Mouse (Mus musculus) liver, embryonic 11.5 days (tissue): ENCODE results near the gene Rasa3. TPM values are rescaled to one million over a fixed set of nuclear protein-coding genes. Genes with fewer than 3 reads are reported as not detected.
A peak's percentile ranks its signal among the peaks of the same experiment; 100 is the strongest.

Experiments used
- ATAC-seq: fragments of 200-750 bp; cut with Nextera tagmentation; replicated peaks from 2 replicates; pipeline ENCODE4 v1.8.0; 2017; ENCODE audit warnings: moderate number of reproducible peaks, mild to moderate bottlenecking, moderate TSS enrichment, moderate library complexity; ENCODE audit not compliant: low FRiP score
- DNase-seq: peaks from one replicate; pipeline ENCODE4 v3.0.0-alpha.2; 2017; ENCODE audit warnings: low spot score
- H3K27ac ChIP-seq: fragments of 300-500 bp; sonication (generic); 2 replicates; pipeline ENCODE4 v1.5.1; 2014; ENCODE audit warnings: mild to moderate bottlenecking, low read depth, low read length, control low read depth
- H3K27me3 ChIP-seq: fragments of 300-500 bp; sonication (generic); replicated peaks from 2 replicates; pipeline ENCODE4 v1.6.1; 2014; ENCODE audit warnings: low read length, mixed read lengths; ENCODE audit not compliant: control insufficient read depth, insufficient read depth
- H3K36me3 ChIP-seq: fragments of 300-500 bp; sonication (generic); 2 replicates; pipeline ENCODE4 v1.6.1; 2014; ENCODE audit warnings: mild to moderate bottlenecking, low read length, moderate library complexity, mixed read lengths; ENCODE audit not compliant: control insufficient read depth, insufficient read depth
- H3K4me1 ChIP-seq: fragments of 300-500 bp; sonication (generic); replicated peaks from 2 replicates; pipeline ENCODE4 v1.6.1; 2014; ENCODE audit warnings: low read length, mixed read lengths; ENCODE audit not compliant: control insufficient read depth, insufficient read depth
- H3K4me2 ChIP-seq: fragments of 300-500 bp; sonication (generic); 2 replicates; pipeline ENCODE4 v1.6.1; 2014; ENCODE audit warnings: mild to moderate bottlenecking, control low read depth, moderate library complexity
- H3K4me3 ChIP-seq: fragments of 300-500 bp; sonication (generic); 2 replicates; pipeline ENCODE4 v1.5.1; 2014; ENCODE audit warnings: low read depth, low read length, control low read depth
- H3K9ac ChIP-seq: fragments of 300-500 bp; sonication (generic); 2 replicates; pipeline ENCODE4 v1.6.1; 2014; ENCODE audit warnings: low read depth, low read length, control low read depth
- H3K9me3 ChIP-seq: fragments of 300-500 bp; sonication (generic); 2 replicates; pipeline ENCODE4 v1.6.1; 2016; ENCODE audit warnings: low read length, inconsistent platforms, mixed read lengths; ENCODE audit not compliant: control insufficient read depth
- WGBS: fragments of 180-500 bp; shearing (Covaris S2); extraction: QIAGEN DNeasy Blood & Tissue Kit; methylation state at CpG from one replicate; pipeline ENCODE4 v1.1.7; 2014; 5-methylcytosine and 5-hydroxymethylcytosine counted together
- polyA plus RNA-seq: library from polyadenylated mRNA; unstranded; fragments of >200 nt; fragmentation: Nextera tagmentation; extraction: Ambion mirVana; gene quantifications from 2 replicates; pipeline ENCODE4 v1.2.1, GENCODE M21; 2014

Rasa3 gene
- polyA plus RNA-seq, 1 experiment from 2014 or later: 37.2 TPM

- Histone ChIP-seq H3K36me3 (peaks cover 8% of the 10 kb centered on the region), H3K4me1 (no peaks in the 10 kb centered on the region), H3K9me3 (no peaks in the 10 kb centered on the region), H3K4me3 (no peak overlapping the region), H3K9ac (no peak overlapping the region), H3K27me3 (no peaks in the 10 kb centered on the region), H3K4me2 (no peak overlapping the region), H3K27ac (no peak overlapping the region)
- 92% methylated on average over 12 of the region's 12 CpGs for WGBS
- ATAC-seq (no peak), DNase-seq (no peak)
These were observed 65.7 kb downstream of the Rasa3 start for GRCm38 (mm10) chr8:13611702-13612101.

- Histone ChIP-seq H3K4me3 (no peak overlapping the region), H3K27ac (no peak overlapping the region), H3K4me2 (no peak overlapping the region), H3K4me1 (peaks cover 10% of the 10 kb centered on the region), H3K36me3 (peaks cover 8% of the 10 kb centered on the region), H3K9ac (no peak overlapping the region), H3K27me3 (no peaks in the 10 kb centered on the region), H3K9me3 (no peaks in the 10 kb centered on the region)
- DNase-seq: no peak
- no peak for ATAC-seq
- WGBS: 57% methylated on average over 5 of the region's 5 CpGs
These were observed 67.4 kb downstream of the Rasa3 start for GRCm38 (mm10) chr8:13609971-13610370.

- H3K9ac ChIP-seq: no peak overlapping the region
These were observed 68.5 kb downstream of the Rasa3 start for GRCm38 (mm10) chr8:13608946-13609345.

GRCm38 (mm10) chr8:13605920-13606480 lies 71.4 kb downstream of the Rasa3 start:
- Histone ChIP-seq H3K4me2 (no peak overlapping the region), H3K4me3 (no peak overlapping the region), H3K9me3 (no peaks in the 10 kb centered on the region), H3K27ac (0 out of 2 replicates have a peak overlapping the region, but pooled peaks have one; percentile 38), H3K27me3 (no peaks in the 10 kb centered on the region), H3K4me1 (peaks cover 15% of the 10 kb centered on the region), H3K36me3 (0 out of 2 replicates have a peak, but pooled peaks cover 3% of the 10 kb centered on the region), H3K9ac (0 out of 2 replicates have a peak overlapping the region, but pooled peaks have one; percentile 20)
- WGBS: 54% methylated on average over 7 of the region's 7 CpGs
- ATAC-seq: no peak; the same call in 1 of the 2 replicates
- DNase-seq: no peak

More at GRCm38 (mm10) chr8:13608946-13609345, 68.5 kb downstream of the Rasa3 start:
- H3K4me3 ChIP-seq: no peak overlapping the region
- H3K27me3 ChIP-seq: no peaks in the 10 kb centered on the region
- H3K4me1 ChIP-seq: peaks cover 10% of the 10 kb centered on the region
- peaks cover 8% of the 10 kb centered on the region for H3K36me3 ChIP-seq
- H3K9me3 ChIP-seq: no peaks in the 10 kb centered on the region
- 88% methylated on average over 6 of the region's 6 CpGs for WGBS
- no peak for DNase-seq
- no peak overlapping the region for H3K4me2 ChIP-seq
- no peak for ATAC-seq
- H3K27ac ChIP-seq: no peak overlapping the region

GRCm38 (mm10) chr8:13602621-13603020 lies 74.8 kb downstream of the Rasa3 start:
- Histone ChIP-seq H3K4me2 (no peak overlapping the region), H3K9ac (no peak overlapping the region), H3K4me1 (peaks cover 20% of the 10 kb centered on the region), H3K27me3 (no peaks in the 10 kb centered on the region), H3K27ac (no peak overlapping the region), H3K36me3 (peaks cover 7% of the 10 kb centered on the region), H3K4me3 (no peak overlapping the region), H3K9me3 (no peaks in the 10 kb centered on the region)
- 65% methylated on average over 8 of the region's 8 CpGs for WGBS
- ATAC-seq (no peak), DNase-seq (no peak)

GRCm38 (mm10) chr8:13601166-13601565 lies 76.2 kb downstream of the Rasa3 start:
- Histone ChIP-seq H3K27me3 (no peaks in the 10 kb centered on the region), H3K27ac (no peak overlapping the region), H3K36me3 (peaks cover 11% of the 10 kb centered on the region), H3K4me3 (no peak overlapping the region), H3K9ac (no peak overlapping the region), H3K9me3 (no peaks in the 10 kb centered on the region), H3K4me1 (peaks cover 19% of the 10 kb centered on the region), H3K4me2 (no peak overlapping the region)
- ATAC-seq (no peak), DNase-seq (no peak)
- 66% methylated on average over 11 of the region's 11 CpGs for WGBS

- no peak overlapping the region for H3K4me3 ChIP-seq
- WGBS: 61% methylated on average over 10 of the region's 10 CpGs
- no peaks in the 10 kb centered on the region for H3K9me3 ChIP-seq
- no peak overlapping the region; the same call in 1 of the 2 replicates for H3K4me2 ChIP-seq
- ATAC-seq (no peak), DNase-seq (no peak)
- H3K27ac ChIP-seq: no peak overlapping the region
- H3K36me3 ChIP-seq: peaks cover 11% of the 10 kb centered on the region
- H3K9ac ChIP-seq: no peak overlapping the region
- H3K27me3 ChIP-seq: no peaks in the 10 kb centered on the region
- H3K4me1 ChIP-seq: peaks cover 15% of the 10 kb centered on the region
These were observed 76.7 kb downstream of the Rasa3 start for GRCm38 (mm10) chr8:13600716-13601115.

GRCm38 (mm10) chr8:13600204-13600603 lies 77.2 kb downstream of the Rasa3 start:
- H3K36me3 ChIP-seq: peaks cover 11% of the 10 kb centered on the region
- ATAC-seq: peak; percentile 64
- H3K4me2 ChIP-seq: peak overlapping the region; percentile 31; the same call in 1 of the 2 replicates
- no peak overlapping the region; the same call in 1 of the 2 replicates for H3K9ac ChIP-seq
- H3K4me1 ChIP-seq: peaks cover 10% of the 10 kb centered on the region
- H3K27me3 ChIP-seq: no peaks in the 10 kb centered on the region
- WGBS: 34% methylated on average over 7 of the region's 7 CpGs
- no peaks in the 10 kb centered on the region for H3K9me3 ChIP-seq
- H3K27ac ChIP-seq: no peak overlapping the region
- no peak overlapping the region for H3K4me3 ChIP-seq
- no peak for DNase-seq

GRCm38 (mm10) chr8:13597777-13598176 lies 79.6 kb downstream of the Rasa3 start:
- no peak for ATAC-seq
- Histone ChIP-seq H3K27ac (no peak overlapping the region), H3K4me2 (no peak overlapping the region), H3K4me1 (peaks cover 10% of the 10 kb centered on the region), H3K27me3 (no peaks in the 10 kb centered on the region), H3K36me3 (peaks cover 8% of the 10 kb centered on the region), H3K4me3 (no peak overlapping the region), H3K9me3 (no peaks in the 10 kb centered on the region), H3K9ac (no peak overlapping the region)
- DNase-seq: no peak
- WGBS: 86% methylated on average over 6 of the region's 6 CpGs
